Mouse (Mus musculus): ENCODE measurements at regions not wholly inside any gene's neighbourhood (a gene's known extent, or its start where the extent isn't known, plus 50 kb on each side); places are given as distances from the start of the nearest gene placed in this dataset.
"Not testable (repeated sequence)": the region's sequence is repeated elsewhere in the genome, so short reads cannot be mapped to it uniquely, and the experiment has no call there.

GRCm38 (mm10) chr19:19285864-19286263, 174.9 kb upstream of the Rorb start:
- TF ChIP-seq USF1 (IDR thresholded peaks at IDR 0.05; ENCODE audit: low read depth); CEBPB (IDR thresholded peaks at IDR 0.05; ENCODE audit: insufficient read depth, poor library complexity, severe bottlenecking); POLR2A (IDR thresholded peaks at IDR 0.05; ENCODE audit: insufficient read length, low read depth); MAX (IDR thresholded peaks at IDR 0.05; ENCODE audit: low read depth); E2F4 (IDR thresholded peaks at IDR 0.05; ENCODE audit: insufficient read depth); POLR2AphosphoS2 (IDR thresholded peaks at IDR 0.05; ENCODE audit: insufficient read length, low read depth); TCF12 (IDR thresholded peaks at IDR 0.05; ENCODE audit: insufficient read depth, poor library complexity, severe bottlenecking); MYOG (IDR thresholded peaks at IDR 0.05; ENCODE audit: control insufficient read depth in 1 of 3, insufficient read depth in 1 of 3, insufficient read length in 2 of 3, low read depth in 2 of 3): not testable (repeated sequence)

Measured in myocyte (in vitro differentiated cells).